Mouse (Mus musculus) cerebellum, postnatal 25 days (tissue): ENCODE measurements at regions not wholly inside any gene's neighbourhood (a gene's known extent, or its start where the extent isn't known, plus 50 kb on each side); places are given as distances from the start of the nearest gene placed in this dataset.
A peak's percentile ranks its signal among the peaks of the same experiment; 100 is the strongest.

Source experiments
- DNase-seq, 2 experiments: peaks; one replicate each; pipeline ENCODE4 v3.0.0; 2021; ENCODE audit warnings: mixed read lengths in 2 of 2

DNA sequence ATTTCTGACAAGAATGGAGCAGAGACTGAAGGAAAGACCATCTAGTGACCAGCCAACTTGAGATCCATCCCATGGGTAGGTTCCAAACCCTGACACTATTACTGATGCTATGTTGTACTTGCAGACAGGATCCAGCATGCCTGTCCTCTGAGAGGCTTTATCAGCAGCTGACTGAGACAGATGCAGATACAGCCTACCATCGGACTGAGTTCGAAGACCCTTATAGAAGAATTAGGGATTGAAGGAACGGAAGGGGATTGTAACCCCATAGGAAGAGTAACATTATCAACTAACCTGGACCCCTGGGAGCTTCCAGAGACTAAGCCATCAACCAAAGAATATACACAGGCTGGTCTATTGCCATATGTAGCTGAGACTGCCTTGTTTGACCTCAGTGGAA, 183.1 kb upstream of the Adcy2 start:
- DNase-seq = no peak

- no peak for DNase-seq
Measured at GRCm38 (mm10) chr13:69190661-69191060, 191.3 kb upstream of the Adcy2 start.

DNA sequence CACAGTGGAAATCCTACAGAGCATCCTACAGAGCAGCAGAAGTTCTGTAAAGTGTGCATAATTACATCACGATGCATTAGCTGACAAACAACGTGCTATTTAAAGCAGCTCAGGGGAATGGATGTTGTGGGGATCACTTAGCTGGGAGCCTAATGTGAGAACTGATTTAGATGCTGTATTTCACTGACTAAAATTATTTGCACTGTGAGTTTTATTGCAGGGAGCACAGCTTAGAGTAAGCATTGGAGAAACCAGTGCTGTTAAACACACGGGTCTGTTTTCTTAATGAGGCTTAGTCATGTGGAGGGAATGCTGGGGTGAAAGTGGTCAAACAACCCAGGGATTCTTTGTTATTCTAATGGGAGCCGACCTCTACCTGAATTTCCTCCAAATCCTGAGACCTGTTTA, 197.1 kb upstream of the Adcy2 start:
- DNase-seq = no peak

- DNase-seq = no peak
Measured at GRCm38 (mm10) chr13:69207741-69208568, 208.6 kb upstream of the Adcy2 start.

DNA sequence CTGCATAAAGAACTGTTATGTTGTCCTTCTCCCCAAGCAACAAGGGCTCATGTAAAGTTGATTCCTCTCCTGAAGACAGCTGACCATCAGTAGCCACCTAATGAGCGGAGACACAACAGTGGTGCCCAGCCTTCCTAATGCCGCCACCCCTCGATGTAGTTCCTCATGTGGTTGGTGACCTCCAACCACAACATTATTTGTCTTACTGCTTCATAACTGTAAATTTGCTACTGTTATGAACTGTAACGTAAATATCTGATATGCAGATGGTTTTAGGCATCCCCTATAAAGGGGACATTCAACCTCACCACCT, 209.2 kb upstream of the Adcy2 start:
- no peak for DNase-seq

GRCm38 (mm10) chr13:69216579-69216978, 217.2 kb upstream of the Adcy2 start:
- no peak for DNase-seq

- no peak for DNase-seq
Measured at GRCm38 (mm10) chr13:69220425-69220824, 221.1 kb upstream of the Adcy2 start.

DNA sequence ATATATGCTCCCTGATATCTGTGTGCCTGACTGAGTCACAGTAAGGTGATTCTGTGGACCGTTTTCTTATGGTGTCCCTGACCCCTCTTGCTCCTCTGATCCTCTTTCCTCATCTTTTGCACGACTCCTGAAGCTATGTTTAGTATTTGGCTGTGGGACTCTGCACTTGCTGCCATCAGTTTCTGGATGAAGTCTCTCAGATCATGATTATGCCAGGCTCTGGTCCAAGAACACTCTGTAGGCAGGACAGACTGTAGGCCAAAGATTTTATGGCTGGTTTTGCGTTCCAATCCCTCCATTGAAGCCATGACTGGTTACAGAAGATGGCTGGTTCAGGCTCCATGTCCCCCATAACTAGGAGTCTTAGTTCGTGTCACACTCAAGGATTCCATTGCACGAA, 227.2 kb upstream of the Adcy2 start:
- DNase-seq = no peak

GRCm38 (mm10) chr13:69230361-69230943, 231.1 kb upstream of the Adcy2 start:
- no peak for DNase-seq

DNA sequence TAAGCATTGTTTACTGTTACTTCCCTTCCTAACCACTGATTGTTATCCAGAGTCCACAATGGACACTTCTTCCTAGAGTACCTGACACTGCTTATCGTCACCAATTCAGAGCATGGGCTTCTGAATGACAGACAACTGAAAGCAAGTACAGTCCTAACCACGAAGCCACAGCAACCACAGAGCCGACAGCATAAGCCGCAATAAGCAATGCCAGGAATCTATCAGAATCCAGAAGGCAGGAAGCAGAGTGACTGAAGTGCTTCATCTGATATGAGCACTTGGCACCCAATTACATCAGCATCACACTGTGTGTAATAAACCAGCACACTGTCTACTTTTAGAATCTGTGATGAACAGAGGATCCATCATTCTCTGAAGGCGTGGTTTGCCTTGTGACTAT, 237.0 kb upstream of the Adcy2 start:
- no peak for DNase-seq

- no peak for DNase-seq
Measured at GRCm38 (mm10) chr13:69237918-69238317, 238.6 kb upstream of the Adcy2 start.

DNA sequence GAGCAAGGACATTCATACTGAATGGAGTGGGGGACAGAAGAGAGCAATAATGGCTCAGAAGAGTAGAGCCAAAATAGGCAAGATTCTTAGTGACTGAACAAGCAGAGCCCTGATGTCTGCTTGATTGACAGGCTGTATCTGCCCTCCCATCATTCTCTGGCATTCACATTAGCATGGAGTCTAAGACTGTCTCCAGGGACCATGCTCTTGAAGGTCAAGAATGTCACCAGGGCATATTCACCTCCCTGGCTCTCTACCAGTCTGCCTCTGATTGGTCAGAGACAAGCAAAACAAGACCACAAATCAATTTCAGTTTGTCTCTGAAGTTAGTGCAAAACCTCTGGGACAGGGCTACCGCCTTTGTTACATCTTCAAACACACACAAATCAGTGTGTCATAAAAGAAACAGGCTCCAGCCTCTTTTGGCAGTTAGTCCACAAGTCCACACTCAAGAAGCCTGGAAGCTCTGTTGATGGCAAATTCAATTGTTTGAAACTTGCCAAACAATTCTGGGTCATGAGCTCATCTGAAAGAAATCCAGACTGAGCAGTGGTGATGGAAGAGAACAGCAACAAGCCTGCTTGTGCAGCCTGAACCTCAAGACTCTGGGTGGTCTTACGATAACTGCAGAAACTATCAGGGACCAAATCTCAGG, 240.0 kb upstream of the Adcy2 start:
- no peak for DNase-seq

DNA sequence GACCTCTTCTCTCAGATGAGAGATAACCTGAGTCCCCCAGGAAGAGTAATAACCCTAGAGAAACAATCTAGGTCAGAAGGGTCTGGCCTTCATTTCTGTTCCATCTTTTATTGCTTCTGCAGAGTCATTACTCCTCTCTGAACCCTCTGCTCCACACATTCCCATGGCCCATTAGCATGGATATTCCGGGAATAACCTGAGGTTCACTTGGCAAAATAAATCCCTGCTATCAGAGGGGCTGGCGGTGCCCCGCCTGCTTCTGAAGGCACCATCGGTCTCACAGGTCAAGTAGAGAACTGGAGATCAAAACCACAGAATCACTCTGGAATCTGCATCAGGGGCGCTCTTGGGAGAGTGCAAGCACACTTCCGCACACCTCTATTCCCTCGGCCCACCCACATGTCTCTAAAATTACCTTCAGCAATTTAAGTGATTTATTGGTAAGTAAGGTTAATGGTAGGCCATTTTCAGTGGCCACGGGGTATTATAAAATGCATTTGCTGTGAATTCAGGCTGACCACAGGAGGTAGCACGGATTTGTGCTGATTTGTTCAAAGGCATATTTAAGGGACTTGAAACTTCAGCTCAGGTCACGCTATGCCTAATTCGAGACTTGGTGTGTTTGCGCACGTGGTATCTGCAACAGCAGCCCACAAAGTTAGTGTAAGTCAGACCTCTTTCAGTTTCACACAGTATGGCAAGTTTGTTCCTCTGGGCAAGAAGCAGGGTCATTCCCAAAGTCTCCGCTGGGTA, 243.4 kb upstream of the Adcy2 start:
- no peak for DNase-seq

- no peak for DNase-seq
Measured at GRCm38 (mm10) chr13:69250334-69251129, 251.2 kb upstream of the Adcy2 start.

DNA sequence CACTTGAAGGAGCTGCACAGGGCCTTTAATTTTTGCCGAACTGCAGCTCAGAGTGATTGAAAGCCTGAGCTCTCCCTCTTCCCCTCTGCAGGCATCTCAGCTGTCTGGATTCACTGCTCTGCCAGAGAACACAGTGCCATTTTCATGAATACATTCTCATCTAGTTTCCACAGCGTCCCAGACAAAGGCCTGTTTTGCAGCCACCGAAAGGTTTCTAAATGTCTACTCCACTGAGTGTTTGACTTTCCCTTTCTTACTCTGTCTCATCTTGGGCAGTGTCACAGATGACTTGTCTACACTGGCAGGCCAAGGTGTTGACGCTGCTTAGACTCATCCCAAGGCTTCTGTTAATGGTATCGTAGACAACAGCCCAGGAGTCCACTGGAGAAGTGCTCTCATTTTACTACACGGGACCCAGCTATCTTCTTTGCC, 251.8 kb upstream of the Adcy2 start:
- DNase-seq = no peak

DNA sequence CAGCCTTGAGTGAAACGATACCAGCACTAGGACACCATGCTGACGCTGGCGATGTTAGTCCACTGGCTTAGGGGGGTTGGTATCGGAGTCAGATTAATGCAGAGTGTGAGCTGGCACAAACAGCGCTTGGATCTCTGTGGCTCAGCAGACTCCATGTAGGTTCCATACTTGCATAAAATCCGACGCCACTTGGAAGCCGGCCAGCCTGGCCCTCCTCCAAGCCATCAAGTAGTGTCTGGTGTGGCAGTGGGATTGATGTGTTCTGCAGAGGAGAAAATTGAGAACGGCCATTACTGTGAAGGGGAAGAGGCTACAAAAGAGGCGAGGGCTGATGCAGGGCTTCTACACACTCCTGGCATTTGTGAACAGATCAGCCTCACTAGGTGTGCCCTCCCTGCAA, 253.0 kb upstream of the Adcy2 start:
- peak; percentile 11 to 26 for DNase-seq

DNA sequence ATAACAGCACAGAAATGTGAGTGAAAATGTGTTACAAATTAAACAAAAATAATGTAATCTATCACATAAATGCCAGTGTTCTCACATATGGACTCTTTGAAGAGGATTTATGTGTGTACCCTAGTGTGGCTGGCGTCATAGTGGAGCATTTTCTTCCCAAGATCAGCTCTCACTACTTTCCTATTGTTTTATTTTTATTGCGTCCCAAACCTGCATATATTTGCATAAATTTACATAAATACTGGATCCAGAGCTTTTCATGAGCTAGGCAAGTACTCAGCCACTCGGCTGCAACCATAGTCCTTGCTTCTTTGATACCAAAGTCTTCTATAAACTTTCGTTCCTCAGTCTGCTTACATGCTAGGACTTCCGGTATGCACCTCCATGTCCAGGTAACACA, 261.1 kb upstream of the Adcy2 start:
- DNase-seq = no peak

DNA sequence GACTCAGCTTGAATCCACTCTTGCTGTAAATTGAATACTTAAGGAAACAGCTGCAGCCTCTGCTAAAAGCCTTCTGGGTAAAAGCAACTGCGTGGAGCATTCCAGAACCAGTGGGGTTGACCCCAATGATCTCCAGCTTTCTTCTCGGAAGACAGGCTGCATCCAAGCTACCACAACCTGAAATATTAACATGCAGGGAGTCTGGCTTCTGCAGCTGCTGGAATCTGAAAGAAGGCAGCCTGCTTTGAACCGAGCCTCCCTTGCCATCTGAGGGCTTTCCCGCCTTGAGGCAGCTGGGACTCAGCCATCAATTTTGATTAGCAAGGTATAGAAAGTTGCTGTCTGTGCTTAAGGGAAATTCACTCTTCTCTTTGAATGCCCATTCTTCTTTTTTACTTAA, 261.6 kb upstream of the Adcy2 start:
- no peak for DNase-seq

- no peak for DNase-seq
Measured at GRCm38 (mm10) chr13:69263722-69264121, 264.4 kb upstream of the Adcy2 start.

GRCm38 (mm10) chr13:69266071-69266470, 266.7 kb upstream of the Adcy2 start:
- no peak for DNase-seq

DNA sequence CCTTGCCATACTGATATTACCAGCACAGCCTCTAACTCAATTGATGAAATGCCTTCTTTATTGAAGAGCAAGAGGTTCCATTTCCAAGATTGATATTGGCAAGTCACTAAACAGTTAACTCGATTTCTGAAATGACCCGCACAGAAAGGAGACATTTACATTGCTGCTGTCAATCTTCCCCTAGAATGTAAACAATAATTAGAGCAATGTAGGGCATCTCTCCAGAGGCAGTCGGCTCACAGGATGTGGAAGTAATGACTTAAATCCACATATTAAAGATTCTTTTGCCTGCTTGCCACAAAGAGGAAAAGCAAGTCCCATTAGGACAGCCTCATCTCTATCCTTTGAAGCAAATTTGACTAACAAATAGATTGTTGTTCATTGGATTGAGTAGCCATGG, 261.0 kb upstream of the Nsun2 start:
- DNase-seq = no peak

DNA sequence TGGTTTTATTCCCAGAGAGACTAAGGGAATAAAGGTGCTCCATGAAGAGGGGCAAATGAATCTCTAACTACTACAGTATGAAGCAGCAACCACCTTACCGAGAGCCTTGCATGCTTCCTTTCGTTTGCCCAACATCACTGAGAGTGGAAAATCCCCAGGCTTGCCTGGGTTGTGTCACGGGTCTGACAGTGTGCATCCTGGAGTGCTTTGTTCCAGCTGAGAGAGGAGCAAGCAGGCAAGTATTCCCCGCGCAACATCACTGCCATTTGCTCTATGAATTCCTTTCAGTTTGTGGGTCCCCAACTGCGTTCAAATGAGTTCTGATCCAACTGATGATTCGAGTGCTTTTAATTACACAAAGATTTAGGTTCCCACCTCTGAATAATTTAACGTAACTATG, 253.9 kb upstream of the Nsun2 start:
- DNase-seq = no peak

DNA sequence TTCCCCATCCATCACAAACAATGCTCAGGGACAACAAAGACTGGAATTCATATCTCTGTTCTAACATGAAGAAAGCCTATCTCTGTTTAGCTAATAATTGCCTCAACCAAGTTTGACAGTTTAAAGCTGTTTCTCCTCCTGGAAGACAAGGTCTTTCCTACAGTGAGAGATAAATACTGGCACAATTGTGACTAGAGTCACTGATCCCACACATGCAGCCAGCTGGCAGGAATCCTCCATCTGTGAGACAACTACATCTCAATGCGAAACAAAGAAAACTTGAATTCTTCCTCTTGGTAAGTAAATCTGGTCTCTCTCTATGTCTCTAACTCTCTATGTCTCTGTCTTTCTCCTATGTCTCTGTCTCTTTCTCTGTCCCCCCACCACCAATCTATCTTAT, 239.1 kb upstream of the Nsun2 start:
- DNase-seq = no peak
